Mouse (Mus musculus) CD4-positive, CD25-positive, alpha-beta regulatory T cell, adult 2 months (primary cell): ENCODE data around the gene Daam1.
"Not testable (repeated sequence)": the region's sequence is repeated elsewhere in the genome, so short reads cannot be mapped to it uniquely, and the experiment has no call there.

Source experiments
- DNase-seq: peaks from one replicate; pipeline ENCODE4 v3.0.0-alpha.2; 2012; ENCODE audit warnings: low read depth, low spot score

Daam1 gene

GRCm38 (mm10) chr12:71834041-71834440 is 3.2 kb downstream of the Daam1 start:
- no peak for DNase-seq

- no peak for DNase-seq
These were observed 5.2 kb downstream of the Daam1 start for GRCm38 (mm10) chr12:71835966-71836668.

GRCm38 (mm10) chr12:71836776-71837175 is 5.9 kb downstream of the Daam1 start:
- DNase-seq = no peak

- no peak for DNase-seq
These were observed 6.7 kb downstream of the Daam1 start for GRCm38 (mm10) chr12:71837576-71837975.

GRCm38 (mm10) chr12:71838230-71838629 is 7.4 kb downstream of the Daam1 start:
- DNase-seq = no peak

GRCm38 (mm10) chr12:71839653-71840052 is 8.8 kb downstream of the Daam1 start:
- no peak for DNase-seq

GRCm38 (mm10) chr12:71840430-71841186 is 9.7 kb downstream of the Daam1 start:
- no peak for DNase-seq

GRCm38 (mm10) chr12:71842006-71842405 is 11.1 kb downstream of the Daam1 start:
- no peak for DNase-seq

- no peak for DNase-seq
These were observed 11.7 kb downstream of the Daam1 start for GRCm38 (mm10) chr12:71842588-71842987.

- DNase-seq = no peak
These were observed 14.6 kb downstream of the Daam1 start for GRCm38 (mm10) chr12:71845486-71845885.

GRCm38 (mm10) chr12:71846416-71846815 is 15.5 kb downstream of the Daam1 start:
- not testable (repeated sequence) for DNase-seq

GRCm38 (mm10) chr12:71847024-71847423 is 16.1 kb downstream of the Daam1 start:
- not testable (repeated sequence) for DNase-seq

- DNase-seq = no peak
These were observed 16.7 kb downstream of the Daam1 start for GRCm38 (mm10) chr12:71847617-71848016.

GRCm38 (mm10) chr12:71848037-71848776 is 17.3 kb downstream of the Daam1 start:
- no peak for DNase-seq

- no peak for DNase-seq
These were observed 18.2 kb downstream of the Daam1 start for GRCm38 (mm10) chr12:71849051-71849450.

GRCm38 (mm10) chr12:71850135-71850534 is 19.3 kb downstream of the Daam1 start:
- no peak for DNase-seq

- no peak for DNase-seq
These were observed 21.8 kb downstream of the Daam1 start for GRCm38 (mm10) chr12:71852678-71853077.

GRCm38 (mm10) chr12:71853694-71854093 is 22.8 kb downstream of the Daam1 start:
- no peak for DNase-seq

- no peak for DNase-seq
These were observed 23.3 kb downstream of the Daam1 start for GRCm38 (mm10) chr12:71854191-71854590.

GRCm38 (mm10) chr12:71855730-71856479 is 25.0 kb downstream of the Daam1 start:
- no peak for DNase-seq

- no peak for DNase-seq
These were observed 25.5 kb downstream of the Daam1 start for GRCm38 (mm10) chr12:71856480-71856754.

- no peak for DNase-seq
These were observed 28.2 kb downstream of the Daam1 start for GRCm38 (mm10) chr12:71859096-71859495.
